Mouse (Mus musculus) embryonic facial prominence, embryonic 15.5 days (tissue): ENCODE data around the gene Gm1113. TPM values are rescaled to one million over a fixed set of nuclear protein-coding genes. Genes with fewer than 3 reads are reported as not detected.

ENCODE experiments used
- ATAC-seq: fragments of 200-750 bp; cut with Nextera tagmentation; 2 replicates; pipeline ENCODE4 v1.8.0; 2017; ENCODE audit warnings: low read depth, moderate TSS enrichment; ENCODE audit not compliant: insufficient number of reproducible peaks, low FRiP score, low TSS enrichment
- H3K27ac ChIP-seq: fragments of 300-500 bp; sonication (generic); replicated peaks from 2 replicates; pipeline ENCODE4 v1.5.1; 2015; ENCODE audit warnings: mild to moderate bottlenecking, inconsistent platforms
- H3K27me3 ChIP-seq: fragments of 300-500 bp; sonication (generic); 2 replicates; pipeline ENCODE4 v1.6.1; 2015; ENCODE audit warnings: inconsistent platforms
- H3K36me3 ChIP-seq: fragments of 300-500 bp; sonication (generic); 2 replicates; pipeline ENCODE4 v1.6.1; 2015; ENCODE audit warnings: mild to moderate bottlenecking, inconsistent platforms
- H3K4me1 ChIP-seq: fragments of 300-500 bp; sonication (generic); 2 replicates; pipeline ENCODE4 v1.6.1; 2015; ENCODE audit warnings: inconsistent platforms
- H3K4me2 ChIP-seq: fragments of 300-500 bp; sonication (generic); replicated peaks from 2 replicates; pipeline ENCODE4 v1.6.1; 2015; ENCODE audit warnings: mild to moderate bottlenecking, inconsistent platforms
- H3K4me3 ChIP-seq: fragments of 300-500 bp; sonication (generic); replicated peaks from 2 replicates; pipeline ENCODE4 v1.5.1; 2015; ENCODE audit warnings: mild to moderate bottlenecking, inconsistent platforms
- H3K9ac ChIP-seq: fragments of 300-500 bp; sonication (generic); 2 replicates; pipeline ENCODE4 v1.6.1; 2015; ENCODE audit warnings: inconsistent platforms
- H3K9me3 ChIP-seq: fragments of 300-500 bp; sonication (generic); replicated peaks from 2 replicates; pipeline ENCODE4 v1.6.1; 2016; ENCODE audit warnings: inconsistent platforms
- WGBS: fragments of 180-500 bp; shearing (Covaris S2); methylation state at CpG from one replicate; pipeline ENCODE4 v1.1.7; 2015; 5-methylcytosine and 5-hydroxymethylcytosine counted together
- polyA plus RNA-seq: library from polyadenylated mRNA; unstranded; fragments of >200 nt; fragmentation: Nextera tagmentation; extraction: Ambion mirVana; gene quantifications from 2 replicates; pipeline ENCODE4 v1.2.1, GENCODE M21; 2015

The Gm1113 gene
- polyA plus RNA-seq, 1 experiment from 2014 or later = not detected

GRCm38 (mm10) chr9:35474104-35474724 is 43.9 kb downstream of the Gm1113 start:
- Histone ChIP-seq H3K27ac (no peak overlapping the region), H3K4me3 (no peak overlapping the region), H3K27me3 (no peaks in the 10 kb centered on the region), H3K9ac (no peak overlapping the region), H3K4me1 (no peaks in the 10 kb centered on the region), H3K9me3 (no peaks in the 10 kb centered on the region), H3K4me2 (no peak overlapping the region), H3K36me3 (peaks cover 72% of the 10 kb centered on the region)
- no peak for ATAC-seq
- 88% methylated on average over 10 of the region's 10 CpGs for WGBS

- Histone ChIP-seq H3K4me3 (no peak overlapping the region), H3K4me1 (peaks cover 5% of the 10 kb centered on the region; the same call in 1 of the 2 replicates), H3K9me3 (no peaks in the 10 kb centered on the region), H3K4me2 (no peak overlapping the region), H3K27ac (no peak overlapping the region), H3K36me3 (peaks cover 38% of the 10 kb centered on the region), H3K27me3 (no peaks in the 10 kb centered on the region), H3K9ac (no peak overlapping the region)
- ATAC-seq = no peak
These were observed 49.2 kb downstream of the Gm1113 start for GRCm38 (mm10) chr9:35468913-35469312.

DNA sequence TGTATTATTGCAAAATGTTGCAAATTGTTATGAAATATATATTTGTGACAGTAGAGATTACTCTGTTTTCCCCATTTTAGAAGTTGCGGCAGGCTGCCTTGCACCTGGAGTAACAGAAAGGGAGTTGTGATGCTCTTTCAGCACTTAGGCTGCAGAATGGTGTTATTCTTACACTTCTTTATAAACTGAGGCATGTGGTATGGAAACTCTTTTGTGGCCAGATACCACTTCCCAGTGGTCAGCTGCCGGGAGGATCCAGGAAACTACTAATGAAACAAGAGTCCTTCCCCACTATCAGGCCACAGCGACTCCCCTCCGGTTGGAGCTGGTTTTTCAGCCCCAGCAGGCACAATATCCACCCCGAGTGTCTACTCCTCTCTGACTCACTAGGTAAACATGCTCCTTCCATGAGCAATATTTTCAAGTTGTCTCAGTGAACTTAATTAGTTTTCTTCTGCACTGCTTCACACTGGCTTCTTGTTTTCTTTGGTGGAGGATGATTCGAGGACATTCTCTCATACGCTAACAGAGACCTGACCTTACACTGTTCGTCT is 50.7 kb downstream of the Gm1113 start:
- Histone ChIP-seq H3K27ac (no peak overlapping the region), H3K4me2 (no peak overlapping the region), H3K9me3 (no peaks in the 10 kb centered on the region), H3K9ac (no peak overlapping the region), H3K36me3 (peaks cover 38% of the 10 kb centered on the region), H3K27me3 (no peaks in the 10 kb centered on the region), H3K4me3 (no peak overlapping the region), H3K4me1 (peaks cover 5% of the 10 kb centered on the region; the same call in 1 of the 2 replicates)
- no peak for ATAC-seq
- WGBS = 65% methylated on average over 8 of the region's 8 CpGs

GRCm38 (mm10) chr9:35459594-35459993 is 58.5 kb downstream of the Gm1113 start:
- WGBS = 80% methylated on average over 8 of the region's 8 CpGs
- Histone ChIP-seq H3K4me1 (no peaks in the 10 kb centered on the region), H3K9ac (no peak overlapping the region), H3K36me3 (peaks cover 66% of the 10 kb centered on the region), H3K27me3 (no peaks in the 10 kb centered on the region), H3K4me3 (no peak overlapping the region), H3K27ac (no peak overlapping the region), H3K9me3 (no peaks in the 10 kb centered on the region), H3K4me2 (no peak overlapping the region)
- ATAC-seq = no peak

Other genes with a start within 250 kb of the Gm1113 start
- gene Cdon, start 97.1 kb downstream of the Gm1113 start, polyA plus RNA-seq = 15.3 and 16.3 TPM in 2 replicates
- 2.3 and 2.8 TPM in 2 replicates for gene Ddx25, start 40.3 kb upstream of the Gm1113 start, polyA plus RNA-seq
- gene Pus3, start 40.3 kb upstream of the Gm1113 start, polyA plus RNA-seq = 17.6 and 18.9 TPM in 2 replicates
- gene Pate2, start 52.0 kb upstream of the Gm1113 start, polyA plus RNA-seq = 0.53 and 1.1 TPM in 2 replicates
- gene Hyls1, start 52.1 kb upstream of the Gm1113 start, polyA plus RNA-seq = 19.5 and 23.1 TPM in 2 replicates
- 0.27 TPM in 1 of 2 replicates, not detected in the other for gene Pate4, start 93.7 kb upstream of the Gm1113 start, polyA plus RNA-seq
- gene Pate3, start 129.9 kb upstream of the Gm1113 start, polyA plus RNA-seq = not detected in 2 replicates
- gene Pate1, start 169.1 kb upstream of the Gm1113 start, polyA plus RNA-seq = not detected in 2 replicates
- not detected in 2 replicates for gene Gm17677, start 222.8 kb upstream of the Gm1113 start, polyA plus RNA-seq